Mouse (Mus musculus) small intestine, adult 2 months (tissue): ENCODE results near the gene Olfr56.

Experiments used
- CTCF ChIP-seq: fragments of 200-500 bp; IDR thresholded peaks from 2 replicates; pipeline ENCODE4 v1.5.1; 2012; ENCODE audit warnings: low read depth, mild to moderate bottlenecking, control low read depth, inconsistent platforms, low read length, moderate library complexity, mixed read lengths; ENCODE audit not compliant: insufficient replicate concordance, insufficient read length; ENCODE audit errors: extremely low read depth
- POLR2A ChIP-seq: fragments of 200-500 bp; IDR thresholded peaks from 2 replicates; pipeline ENCODE4 v1.6.1; 2012; ENCODE audit warnings: low read depth, mild to moderate bottlenecking, control low read depth, inconsistent platforms, low read length, moderate library complexity

- no peak for TF ChIP-seq CTCF
- TF ChIP-seq POLR2A = no peak
These were observed 129.2 kb downstream of the Olfr56 start for GRCm38 (mm10) chr11:49107650-49108537.
